Mouse (Mus musculus) 3134 (cell line): ENCODE measurements around the gene Anks1.
"Not testable (repeated sequence)": the region's sequence is repeated elsewhere in the genome, so short reads cannot be mapped to it uniquely, and the experiment has no call there.

Source experiments
- DNase-seq: peaks from one replicate; pipeline ENCODE4 v3.0.0-alpha.2; 2011; ENCODE audit warnings: low spot score; ENCODE audit not compliant: insufficient read length; ENCODE audit errors: extremely low read depth

The Anks1 gene

DNA sequence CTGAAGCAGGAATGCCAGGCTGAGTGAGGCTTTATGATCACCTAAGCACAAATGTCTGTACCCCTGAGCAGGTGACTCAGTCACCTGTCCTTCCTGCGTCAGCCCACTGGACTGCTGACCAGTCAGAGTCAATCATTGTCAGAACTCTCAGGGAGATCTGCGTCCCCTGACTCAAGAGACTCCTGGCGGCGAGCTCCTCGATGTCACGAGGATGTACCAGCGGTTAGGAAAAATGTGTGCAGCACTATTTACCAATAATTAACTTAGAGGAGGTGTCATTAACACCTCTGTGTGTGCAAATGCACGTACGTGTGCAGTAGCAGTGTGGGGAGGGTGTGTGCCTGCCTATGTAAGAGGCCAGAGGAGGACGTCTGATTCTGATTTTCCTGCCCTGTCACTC lies 56.2 kb downstream of the Anks1 start:
- DNase-seq, result no peak

DNA sequence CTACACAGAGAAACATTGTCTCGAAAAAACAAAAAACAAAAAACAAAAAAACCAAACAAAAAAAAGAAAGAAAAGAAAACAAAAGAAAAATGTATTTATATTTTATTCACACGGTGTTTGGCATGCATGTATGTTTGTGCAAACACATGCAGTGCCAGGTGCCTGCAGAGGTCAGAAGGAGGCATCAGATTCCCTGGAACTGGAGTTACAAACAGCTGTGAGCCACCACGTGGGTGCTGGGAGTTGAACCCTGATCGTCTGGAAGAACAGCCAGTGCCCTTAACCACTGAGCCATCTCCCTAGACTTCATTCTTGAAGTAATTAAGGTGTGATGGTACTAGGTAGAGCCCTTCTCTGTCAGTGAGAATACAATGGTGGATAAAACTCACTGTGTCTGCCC lies 57.0 kb downstream of the Anks1 start:
- no peak for DNase-seq

DNA sequence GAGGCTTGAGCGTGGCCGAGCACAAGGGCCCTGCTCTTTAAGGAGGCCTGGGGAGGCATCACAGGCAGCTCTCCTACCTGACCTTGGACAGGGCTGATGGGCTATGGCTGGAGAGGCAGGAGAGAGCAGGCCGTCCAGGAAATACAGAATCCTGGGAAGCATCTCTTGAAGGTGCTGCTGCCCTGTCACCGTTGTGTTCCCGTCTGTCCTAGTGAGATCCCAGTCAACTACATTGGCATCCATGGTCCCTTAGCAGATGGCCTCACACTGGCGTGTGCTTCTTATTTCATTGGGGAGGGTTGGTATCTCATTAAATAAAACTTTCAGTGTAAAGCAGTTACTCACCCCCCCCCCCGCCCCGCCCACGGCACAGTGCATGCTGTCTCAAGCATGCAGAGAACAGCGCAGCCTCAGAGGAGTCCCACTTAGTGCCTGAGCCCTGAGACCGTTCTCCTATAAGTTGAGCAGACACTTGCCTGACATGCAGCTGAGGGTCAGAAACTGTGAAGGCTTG lies 57.5 kb downstream of the Anks1 start:
- no peak for DNase-seq

DNA sequence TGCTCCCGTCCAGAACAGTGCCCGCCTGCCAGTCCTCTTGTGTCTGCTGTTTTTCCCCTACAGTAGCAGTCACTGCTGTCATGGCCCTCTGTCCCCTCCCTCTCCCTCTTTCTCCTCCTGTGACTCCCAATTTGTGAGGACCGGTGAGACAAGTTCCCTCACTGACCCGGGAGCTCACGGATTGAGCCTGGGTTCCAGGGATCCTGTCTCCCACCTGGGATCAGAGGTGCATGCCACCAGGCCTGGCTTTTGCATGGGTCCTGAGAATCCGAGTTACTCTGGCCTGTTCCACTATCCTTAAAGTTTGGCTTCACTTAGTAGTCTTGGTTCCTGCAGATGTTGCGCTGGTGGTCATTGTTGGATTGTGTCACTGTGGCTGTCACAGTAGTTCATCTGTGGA lies 58.4 kb downstream of the Anks1 start:
- no peak for DNase-seq

DNA sequence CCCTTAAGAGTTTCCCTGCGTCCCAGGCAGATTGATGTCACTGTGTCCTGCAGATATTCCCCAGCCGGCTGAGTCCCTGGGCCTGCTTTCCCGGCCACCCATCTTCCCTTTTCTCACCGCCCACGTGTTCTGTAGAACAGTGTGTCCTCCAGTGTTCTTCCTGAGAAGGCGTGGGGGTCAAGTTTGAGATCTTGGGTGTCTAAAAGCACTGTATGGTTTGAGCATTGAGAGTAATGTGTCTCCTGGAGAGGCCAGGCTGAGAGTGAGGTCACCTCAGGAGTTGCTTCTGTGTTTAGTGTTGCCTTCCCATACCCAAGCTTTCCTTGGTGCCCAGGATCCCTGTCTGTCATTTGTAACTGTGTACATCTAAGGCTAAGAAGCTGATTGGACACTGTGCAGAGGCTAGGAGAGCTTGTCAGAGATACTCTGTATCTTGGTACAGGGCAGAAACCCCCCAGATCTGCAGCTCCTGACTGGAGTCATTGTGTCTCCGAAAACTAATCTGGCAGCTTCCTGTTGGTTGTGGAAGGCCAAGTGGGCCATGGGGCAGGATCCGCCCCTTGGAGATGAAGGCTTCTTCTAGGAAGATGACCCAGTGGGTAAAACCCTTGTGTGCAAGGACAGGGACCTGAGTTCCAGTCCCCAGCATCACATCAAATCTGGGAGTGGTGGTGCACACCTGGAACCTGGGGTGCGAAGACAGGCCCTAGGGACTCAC lies 59.1 kb downstream of the Anks1 start:
- no peak for DNase-seq

DNA sequence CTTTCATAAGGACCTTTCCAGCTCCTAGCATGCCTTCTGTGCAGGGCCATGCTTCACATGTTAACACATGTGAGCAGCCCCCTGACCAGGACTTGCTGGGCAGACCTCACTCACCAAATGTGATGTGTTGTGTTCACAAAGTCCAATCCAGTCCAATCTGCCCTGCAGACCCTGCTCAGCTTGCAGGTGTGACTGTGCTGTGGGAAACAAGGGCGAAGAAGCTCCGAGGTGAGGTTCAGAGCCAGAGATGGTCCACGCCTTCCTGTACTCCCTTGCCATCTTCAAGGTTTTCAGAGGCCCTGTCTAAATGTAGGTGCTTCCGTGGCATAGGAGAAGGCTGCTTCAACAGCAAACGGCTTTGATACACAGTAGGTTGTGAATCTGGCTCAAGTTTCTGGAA lies 59.8 kb downstream of the Anks1 start:
- DNase-seq, result no peak

DNA sequence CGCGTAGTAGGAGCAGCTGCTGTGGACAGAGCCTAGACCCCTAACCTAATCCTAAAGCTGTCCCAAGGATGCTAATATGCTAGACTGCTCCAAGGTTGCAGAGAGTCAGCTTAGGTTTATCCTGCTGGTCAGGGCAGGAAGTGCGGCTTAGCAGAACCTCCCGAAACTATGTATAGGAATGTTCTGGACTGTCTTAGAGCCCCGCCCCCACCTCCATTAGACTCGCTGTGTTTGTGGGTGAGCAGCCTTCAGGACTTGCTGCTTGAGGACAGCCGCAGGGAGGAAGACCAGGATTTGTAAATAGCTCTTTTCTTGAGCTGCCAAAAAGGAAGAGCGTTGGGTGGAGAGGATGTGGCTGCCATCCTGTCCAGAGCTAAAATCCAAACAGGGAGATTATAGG lies 60.3 kb downstream of the Anks1 start:
- no peak for DNase-seq

DNA sequence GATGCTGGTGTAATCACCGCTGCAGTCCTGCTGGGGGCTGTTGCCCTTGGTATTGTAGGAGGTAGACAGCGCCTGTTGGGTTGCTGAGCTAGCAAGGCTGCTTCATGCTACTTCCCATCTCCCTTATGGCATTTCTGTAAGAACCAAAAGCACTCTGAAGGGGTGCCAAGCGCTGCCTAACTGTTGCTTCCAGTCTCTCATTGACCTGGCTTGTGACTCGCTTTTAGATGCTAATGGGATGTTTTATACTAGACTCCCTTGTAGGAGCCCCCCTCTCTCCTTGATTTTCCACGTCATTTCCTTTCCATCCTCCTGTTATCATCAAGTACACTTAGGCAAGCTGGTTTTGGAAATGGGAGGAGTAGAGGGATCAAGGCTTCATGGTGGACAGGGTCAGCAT lies 60.8 kb downstream of the Anks1 start:
- no peak for DNase-seq

DNA sequence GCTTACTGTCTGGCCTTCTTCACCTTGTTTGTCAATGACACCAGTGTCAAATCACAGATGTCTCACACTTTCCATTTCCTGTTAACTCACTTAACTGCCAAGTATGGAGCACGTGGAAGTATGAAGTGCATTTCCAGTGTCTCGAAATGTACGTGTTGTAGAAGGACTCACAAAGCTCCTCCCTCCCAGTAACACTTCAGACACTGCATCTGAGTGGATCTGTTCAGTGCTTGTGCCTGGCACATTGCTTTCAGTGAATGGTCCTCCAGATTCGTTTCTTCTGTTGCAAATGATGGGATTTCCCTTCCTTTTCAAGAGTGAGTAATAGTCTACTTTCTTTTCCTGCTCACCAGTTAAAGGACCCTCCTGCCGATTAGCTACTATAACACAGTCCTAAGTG lies 61.2 kb downstream of the Anks1 start:
- no peak for DNase-seq

DNA sequence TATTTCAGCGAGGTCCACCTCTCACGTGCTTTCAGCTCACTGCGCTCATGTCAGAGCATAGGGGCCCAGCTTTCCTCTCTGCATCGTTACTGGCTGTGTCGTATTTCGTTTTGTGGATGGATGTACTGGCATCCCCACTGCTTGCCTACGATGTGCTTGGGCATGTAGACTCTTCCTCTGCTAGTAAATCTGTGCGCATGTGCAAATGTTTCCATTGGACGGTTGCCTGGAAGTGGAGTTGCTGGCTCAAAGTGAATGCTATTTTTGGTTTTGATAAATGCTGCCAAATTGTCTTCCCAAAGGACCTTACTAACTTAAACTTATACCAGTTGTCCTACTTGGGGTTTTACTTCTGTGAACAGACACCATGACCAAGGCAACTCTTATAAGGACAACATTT lies 62.4 kb downstream of the Anks1 start:
- peak; percentile 42 for DNase-seq

DNA sequence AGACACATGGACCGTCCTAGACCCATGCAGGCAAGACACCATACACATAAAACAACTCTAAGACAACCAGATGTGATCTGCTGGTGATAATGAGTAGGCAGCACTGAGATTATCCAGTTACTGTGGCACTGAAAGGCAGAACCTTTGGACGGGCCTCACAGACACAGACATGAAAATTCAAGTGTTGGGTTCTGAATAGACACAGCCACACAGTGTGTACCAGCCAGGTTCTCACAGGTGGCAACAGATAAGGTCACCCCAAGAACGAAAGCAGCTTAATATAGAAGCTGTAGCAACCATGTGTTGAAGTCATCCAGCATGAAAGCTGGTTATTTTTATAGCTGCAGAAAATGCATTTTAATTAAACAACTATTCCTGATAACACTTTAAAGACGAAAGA lies 64.2 kb downstream of the Anks1 start:
- DNase-seq, result no peak

DNA sequence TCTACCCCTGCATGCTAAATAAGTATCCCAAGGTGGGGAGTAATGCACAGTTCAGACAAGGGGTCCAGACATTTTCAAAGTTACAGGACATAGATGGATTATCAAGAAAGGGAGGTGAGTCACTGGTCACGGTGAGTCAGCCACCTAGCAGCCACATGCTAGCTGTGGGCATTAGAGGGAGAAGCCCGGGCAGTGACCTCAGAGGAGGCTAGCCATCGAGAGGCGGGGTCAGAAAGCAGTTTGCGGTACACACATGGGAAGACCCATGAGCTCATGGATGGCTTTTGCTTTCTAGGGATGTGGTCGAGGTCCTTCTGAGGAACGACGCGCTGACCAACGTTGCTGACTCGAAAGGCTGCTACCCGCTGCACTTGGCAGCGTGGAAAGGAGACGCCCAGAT lies 67.2 kb downstream of the Anks1 start:
- DNase-seq, result peak; percentile 61

DNA sequence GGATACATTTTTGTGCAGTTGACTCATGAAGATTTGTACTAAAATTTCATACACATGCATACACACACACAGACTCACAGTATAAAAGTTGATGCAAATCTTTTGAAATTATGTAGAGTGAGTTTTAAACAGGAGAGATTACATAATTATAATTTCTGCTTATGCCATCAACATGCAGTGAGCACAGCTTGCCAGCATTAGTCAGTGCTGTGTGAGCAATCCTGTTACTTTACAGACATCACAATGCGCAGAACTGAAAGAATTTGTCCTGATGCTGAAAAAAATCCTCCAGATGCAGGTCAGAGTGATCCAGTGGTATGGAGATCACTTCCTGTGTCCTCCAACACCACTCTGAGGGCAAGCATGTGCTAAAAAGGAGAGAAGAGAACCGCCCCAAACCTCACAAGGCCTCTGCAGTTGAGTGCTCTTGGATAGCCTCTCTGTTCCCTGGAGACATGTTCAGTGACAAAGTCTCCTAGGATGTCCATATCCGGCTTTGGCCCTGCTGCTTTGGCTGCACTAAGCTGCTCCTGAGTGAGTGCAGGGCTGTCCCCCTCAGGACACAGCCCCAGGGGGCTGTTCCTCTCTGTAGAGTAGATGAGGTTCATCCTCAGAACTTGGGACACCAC lies 68.0 kb downstream of the Anks1 start:
- DNase-seq, result no peak

DNA sequence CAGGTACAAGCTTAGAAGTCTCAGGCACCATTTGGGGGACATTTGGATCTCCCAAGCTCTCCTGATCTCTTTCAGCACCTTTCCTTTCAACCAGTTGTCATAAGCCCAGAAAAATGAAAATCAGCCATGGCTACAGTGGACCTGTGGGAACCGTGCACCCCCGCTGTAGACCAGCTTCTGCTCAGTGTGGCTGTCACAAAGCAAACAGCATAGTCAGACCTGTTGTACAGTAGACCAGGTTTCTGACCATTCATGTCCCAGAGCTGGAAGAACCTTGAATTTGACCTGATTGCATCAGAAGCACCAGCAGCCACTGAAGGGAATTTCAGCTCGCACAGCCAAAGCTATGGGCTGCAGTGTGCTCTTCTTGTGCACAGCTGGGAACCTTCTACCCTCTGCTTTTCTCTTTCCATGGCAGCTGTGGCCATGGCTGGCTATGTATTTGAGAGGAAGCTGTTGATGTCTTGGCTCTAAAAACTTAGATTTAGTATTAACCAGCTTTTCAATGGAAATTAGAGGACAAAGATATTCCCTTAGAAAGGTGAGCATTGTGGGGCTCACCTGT lies 71.4 kb downstream of the Anks1 start:
- DNase-seq, result no peak

DNA sequence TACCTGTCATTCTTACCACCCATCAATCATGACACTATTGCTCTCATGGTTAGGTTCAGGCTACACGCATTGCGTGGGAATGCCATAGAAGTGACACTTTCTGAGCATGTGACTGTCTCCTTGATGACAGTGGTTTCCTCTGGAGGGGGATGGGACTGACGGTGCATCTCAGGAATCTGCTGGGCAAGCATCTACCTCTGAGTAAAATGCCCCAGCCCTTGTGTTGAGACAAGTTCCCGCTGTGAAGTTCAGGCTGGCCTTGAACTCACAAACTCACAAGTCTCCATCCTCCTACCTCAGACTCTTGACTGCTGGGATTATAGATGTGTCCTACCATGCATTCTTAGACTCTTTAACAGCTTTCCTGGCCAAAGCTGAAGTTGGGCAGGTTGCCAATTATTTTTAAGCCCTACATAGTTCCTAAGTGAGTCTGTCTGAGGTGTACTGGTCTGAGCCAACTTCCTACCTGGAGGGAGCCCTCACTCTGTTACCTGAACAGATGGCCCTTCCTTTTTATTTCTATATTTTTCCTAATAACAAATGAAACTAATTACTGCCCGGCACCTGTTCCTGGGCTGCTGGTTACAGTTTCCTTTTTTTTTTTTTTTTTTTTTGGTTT lies 72.5 kb downstream of the Anks1 start:
- DNase-seq, result no peak

DNA sequence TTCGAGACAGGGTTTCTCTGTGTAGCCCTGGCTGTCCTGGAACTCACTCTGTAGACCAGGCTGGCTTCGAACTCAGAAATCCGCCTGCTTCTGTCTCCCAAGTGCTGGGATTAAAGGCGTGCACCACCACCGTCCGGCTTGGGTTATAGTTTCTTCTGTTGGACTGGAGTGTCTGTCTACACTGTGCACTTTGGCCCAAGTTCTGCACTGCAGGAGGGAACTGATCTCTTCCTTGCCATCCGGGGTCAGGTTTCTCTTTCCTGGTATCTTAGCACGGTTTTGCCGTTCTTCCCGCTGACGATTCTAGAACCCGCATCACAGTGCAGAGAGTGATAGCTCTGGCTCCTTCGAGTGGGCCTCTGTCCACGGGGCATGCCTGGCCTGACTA lies 73.0 kb downstream of the Anks1 start:
- DNase-seq, result not testable (repeated sequence)

DNA sequence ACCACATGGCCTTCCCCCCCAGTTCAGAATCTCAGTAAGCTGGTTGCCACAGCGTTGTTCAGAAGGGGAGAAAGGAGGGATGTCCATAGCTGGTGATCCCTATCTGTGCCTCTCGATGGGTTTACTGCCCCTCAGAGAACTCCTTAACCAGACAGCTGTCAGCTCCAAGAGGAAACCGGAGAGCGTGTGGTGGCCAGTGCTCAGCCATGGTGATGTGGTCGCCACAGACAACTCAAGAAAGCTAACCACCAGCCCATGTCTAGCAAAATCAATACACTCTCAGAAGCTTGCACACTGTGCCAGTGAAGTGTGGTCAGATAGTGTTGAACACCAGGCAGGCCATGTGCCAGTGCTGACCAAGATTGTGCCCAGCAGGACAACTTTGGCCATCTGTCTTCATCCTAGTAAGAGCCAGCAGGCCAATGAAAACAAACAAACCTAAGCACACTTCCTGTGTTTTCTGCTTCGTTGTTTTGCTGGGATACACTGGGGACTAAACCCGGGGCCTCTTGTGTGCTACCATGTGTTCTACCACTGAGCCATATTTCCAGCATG lies 73.7 kb downstream of the Anks1 start:
- DNase-seq, result peak; percentile 76

DNA sequence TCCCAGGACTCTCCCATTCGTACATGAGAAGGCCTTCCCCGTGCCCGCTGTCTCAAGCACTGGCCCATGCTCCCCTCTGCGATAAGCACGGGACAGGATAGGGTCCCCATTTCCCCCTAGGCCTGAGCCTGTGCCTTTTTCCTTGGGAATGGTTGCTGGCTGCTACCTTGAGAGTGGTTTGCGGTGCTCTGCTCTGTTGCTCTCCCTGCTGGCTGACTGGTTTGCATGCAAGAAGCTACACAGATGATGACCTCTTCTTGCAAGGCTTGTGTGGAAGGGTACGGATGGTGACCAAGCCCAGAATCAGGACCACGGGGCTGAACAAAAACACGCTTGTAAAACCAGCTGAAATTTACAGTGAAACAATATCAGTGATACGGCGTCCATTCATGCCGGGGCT lies 75.3 kb downstream of the Anks1 start:
- no peak for DNase-seq

DNA sequence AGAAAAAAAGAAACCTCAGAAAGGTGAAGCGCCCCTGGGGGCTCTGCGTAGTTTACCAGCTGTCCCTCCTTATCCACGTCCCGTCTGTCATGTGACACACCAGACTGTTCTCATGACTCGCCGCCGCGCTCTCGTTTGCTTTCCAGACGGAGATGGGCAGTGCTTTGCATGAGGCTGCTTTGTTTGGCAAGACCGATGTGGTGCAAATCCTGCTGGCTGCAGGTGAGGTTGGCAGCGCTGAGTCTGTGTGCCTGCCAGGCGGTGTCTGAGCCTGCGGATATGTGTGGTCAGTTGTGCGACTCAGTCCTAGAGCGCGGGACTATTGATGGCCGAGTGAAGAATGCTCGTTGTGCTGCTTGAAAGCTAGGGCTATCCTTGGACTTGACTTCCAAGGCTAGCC lies 77.0 kb downstream of the Anks1 start:
- DNase-seq, result no peak

DNA sequence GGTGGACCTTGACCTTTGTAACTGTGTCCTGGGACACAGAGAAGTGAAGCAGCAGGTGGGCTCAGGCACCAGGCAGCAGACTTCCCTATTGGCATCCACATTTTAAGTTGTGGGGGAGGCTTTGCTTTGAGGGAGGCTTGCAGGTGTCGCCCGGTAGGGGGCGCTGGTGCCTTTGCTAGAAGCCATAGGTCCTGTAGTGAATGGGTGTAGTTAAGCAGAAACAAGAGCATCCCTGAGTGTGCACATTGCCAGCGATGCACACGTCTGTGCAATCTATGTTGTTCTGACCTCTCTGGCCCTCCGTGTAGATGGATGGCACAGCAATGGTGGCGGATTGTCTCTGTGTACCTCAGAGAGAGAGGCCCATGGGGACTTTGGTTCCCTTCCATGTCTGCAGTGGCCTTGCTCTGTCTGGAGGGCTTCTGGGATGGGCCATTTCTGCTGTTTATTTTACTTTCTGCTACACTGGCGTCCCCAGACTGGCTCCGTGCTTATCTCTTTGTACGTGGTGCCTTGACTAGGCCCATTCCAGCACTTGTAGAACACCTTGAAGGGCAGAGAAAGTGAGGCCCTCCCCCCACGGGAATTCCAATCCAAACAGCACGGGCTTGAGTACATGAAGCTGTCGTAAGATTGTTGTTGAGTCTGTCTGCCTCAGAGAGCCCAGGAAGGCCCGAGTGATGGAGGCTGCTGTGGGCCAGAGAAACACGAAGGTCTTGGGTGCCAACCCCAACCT lies 80.9 kb downstream of the Anks1 start:
- DNase-seq, result peak; percentile 41
